Mouse (Mus musculus) limb, embryonic 14.5 days (tissue): ENCODE data around the gene Susd3. TPM values are rescaled to one million over a fixed set of nuclear protein-coding genes. Genes with fewer than 3 reads are reported as not detected.

ENCODE experiments used
- ATAC-seq: fragments of 200-750 bp; cut with Nextera tagmentation; 2 replicates; pipeline ENCODE4 v1.8.0; 2017; ENCODE audit warnings: low read depth, moderate number of reproducible peaks, moderate TSS enrichment; ENCODE audit not compliant: low FRiP score
- DNase-seq: peaks from one replicate; pipeline ENCODE4 v3.0.0-alpha.2; 2015; ENCODE audit warnings: low spot score
- H3K27ac ChIP-seq: fragments of 300-500 bp; sonication (generic); replicated peaks from 2 replicates; pipeline ENCODE4 v1.5.1; 2014; ENCODE audit warnings: low read depth, mild to moderate bottlenecking, low read length, moderate library complexity, mixed read lengths
- H3K27me3 ChIP-seq: fragments of 300-500 bp; sonication (generic); 2 replicates; pipeline ENCODE4 v1.6.1; 2014; ENCODE audit warnings: low read length, mixed read lengths; ENCODE audit not compliant: control insufficient read depth, insufficient read depth
- H3K36me3 ChIP-seq: fragments of 300-500 bp; sonication (generic); 2 replicates; pipeline ENCODE4 v1.6.1; 2014; ENCODE audit warnings: mild to moderate bottlenecking, low read length, moderate library complexity, mixed read lengths; ENCODE audit not compliant: control insufficient read depth, insufficient read depth
- H3K4me1 ChIP-seq: fragments of 300-500 bp; sonication (generic); 2 replicates; pipeline ENCODE4 v1.6.1; 2014; ENCODE audit warnings: antibody characterized with exemption, low read length, mixed read lengths; ENCODE audit not compliant: control insufficient read depth, insufficient read depth
- H3K4me2 ChIP-seq: fragments of 300-500 bp; sonication (generic); replicated peaks from 2 replicates; pipeline ENCODE4 v1.6.1; 2014; ENCODE audit warnings: low read depth, mild to moderate bottlenecking, low read length, moderate library complexity; ENCODE audit not compliant: severe bottlenecking
- H3K4me3 ChIP-seq: fragments of 300-500 bp; sonication (generic); replicated peaks from 2 replicates; pipeline ENCODE4 v1.5.1; 2014; ENCODE audit warnings: low read length
- H3K9ac ChIP-seq: fragments of 300-500 bp; sonication (generic); 2 replicates; pipeline ENCODE4 v1.6.1; 2014; ENCODE audit warnings: mild to moderate bottlenecking, low read depth, low read length, moderate library complexity; ENCODE audit not compliant: severe bottlenecking
- H3K9me3 ChIP-seq: fragments of 300-500 bp; sonication (generic); 2 replicates; pipeline ENCODE4 v1.6.1; 2016; ENCODE audit warnings: low read length; ENCODE audit not compliant: control insufficient read depth
- POLR2A ChIP-seq: fragments of 200-500 bp; IDR thresholded peaks from 2 replicates; pipeline ENCODE4 v1.8.0; 2012; ENCODE audit warnings: inconsistent platforms, mild to moderate bottlenecking, moderate library complexity, borderline replicate concordance; ENCODE audit not compliant: insufficient read depth, insufficient read length; ENCODE audit errors: extremely low read depth
- WGBS: fragments of 180-500 bp; shearing (Covaris S2); extraction: QIAGEN DNeasy Blood & Tissue Kit; methylation state at CpG from one replicate; pipeline ENCODE4 v1.1.7; 2014; 5-methylcytosine and 5-hydroxymethylcytosine counted together
- polyA plus RNA-seq, 2 experiments: library from polyadenylated mRNA; depleted of rRNA in 1 of 2; stranded (reverse) in 1 of 2; unstranded in 1 of 2; fragments of >200 nt; fragmentation: Nextera tagmentation in 1 of 2; extraction: Ambion mirVana in 1 of 2; gene quantifications; 2 replicates each; pipeline versions ENCODE4 v1.2.1 to v1.2.3; 2012 to 2014

Susd3 gene
- polyA plus RNA-seq, 2 experiments: 2.2 to 2.6 TPM

- no peak for TF ChIP-seq POLR2A
- H3K9me3 ChIP-seq: no peaks in the 10 kb centered on the region
- no peak for DNase-seq
- no peak overlapping the region for H3K4me3 ChIP-seq
- ATAC-seq: no peak
- 86% methylated on average over 7 of the region's 7 CpGs for WGBS
- no peak overlapping the region for H3K4me2 ChIP-seq
- H3K4me1 ChIP-seq: no peaks in the 10 kb centered on the region
- H3K27ac ChIP-seq: no peak overlapping the region
- peaks cover 36% of the 10 kb centered on the region for H3K36me3 ChIP-seq
- H3K9ac ChIP-seq: no peak overlapping the region
- H3K27me3 ChIP-seq: no peaks in the 10 kb centered on the region
Observed at GRCm38 (mm10) chr13:49202556-49202955, 46.0 kb downstream of the Susd3 start.

DNA sequence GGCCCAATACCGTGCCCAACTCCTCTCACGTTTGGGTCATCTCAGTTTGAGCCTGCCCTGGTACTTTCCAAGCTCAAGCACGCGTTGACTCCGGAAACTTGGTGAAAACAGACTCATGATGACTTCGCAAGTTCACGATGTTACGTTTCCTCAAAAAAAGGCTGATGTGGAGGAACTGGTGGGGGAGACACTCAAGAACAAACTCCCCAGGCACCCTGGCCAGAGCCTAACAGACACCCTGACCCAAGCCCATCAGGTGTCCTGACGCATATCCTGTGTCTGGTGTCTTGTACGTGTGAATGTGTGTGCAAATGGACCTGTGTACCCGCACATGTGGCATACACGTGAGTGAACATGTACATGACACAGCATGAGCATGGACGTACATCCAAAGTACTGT, 47.8 kb downstream of the Susd3 start:
- ATAC-seq: no peak
- WGBS: 89% methylated on average over 13 of the region's 13 CpGs
- Histone ChIP-seq H3K27ac (no peak overlapping the region), H3K27me3 (no peaks in the 10 kb centered on the region), H3K9me3 (no peaks in the 10 kb centered on the region), H3K9ac (no peak overlapping the region), H3K4me2 (no peak overlapping the region), H3K4me1 (no peaks in the 10 kb centered on the region), H3K36me3 (peaks cover 36% of the 10 kb centered on the region), H3K4me3 (no peak overlapping the region)
- DNase-seq: no peak
- TF ChIP-seq POLR2A: no peak

DNA sequence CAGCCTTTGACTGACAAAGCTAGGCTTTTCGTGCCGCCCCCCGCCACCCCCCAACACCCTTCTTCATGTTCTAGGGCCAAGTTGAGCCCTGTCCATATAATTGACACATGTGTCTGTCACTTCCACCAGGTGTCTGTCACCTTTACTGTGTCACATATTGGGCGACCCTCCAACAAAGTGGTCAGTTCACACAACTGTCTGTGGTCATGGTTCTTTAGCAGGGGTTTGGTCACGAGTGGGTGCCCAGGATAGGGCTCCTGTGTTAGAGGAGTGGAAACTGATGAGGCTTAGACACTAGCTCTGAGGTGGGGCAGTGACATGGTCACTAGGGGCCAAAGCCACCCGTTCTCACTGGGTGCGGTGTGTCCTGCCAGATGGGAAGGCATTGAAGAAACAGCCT, 48.6 kb downstream of the Susd3 start:
- ATAC-seq: no peak

DNA sequence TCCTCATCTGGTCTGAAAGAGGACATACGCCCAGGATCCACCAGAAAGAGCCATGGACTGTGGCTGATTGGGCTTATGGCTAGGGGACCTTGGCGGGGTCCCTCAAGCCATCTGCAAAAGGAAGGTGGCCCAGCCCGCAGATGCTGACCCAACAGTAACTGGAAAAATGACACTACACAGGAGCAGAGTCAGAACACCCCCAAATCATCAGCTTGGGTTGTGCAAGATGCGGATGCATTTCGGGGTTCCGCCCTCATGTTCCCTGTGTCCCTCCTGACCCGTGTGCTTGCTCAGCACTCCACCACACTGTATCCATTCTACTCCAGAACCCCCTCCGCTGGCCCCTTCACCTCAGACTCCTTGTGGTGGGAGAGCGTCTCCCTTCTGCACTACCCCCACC, 49.8 kb downstream of the Susd3 start:
- H3K4me2 ChIP-seq: no peak overlapping the region
- no peak overlapping the region for H3K9ac ChIP-seq
- no peak for DNase-seq
- H3K4me3 ChIP-seq: no peak overlapping the region
- TF ChIP-seq POLR2A: no peak
- ATAC-seq: no peak
- no peaks in the 10 kb centered on the region for H3K4me1 ChIP-seq
- H3K9me3 ChIP-seq: no peaks in the 10 kb centered on the region
- H3K27me3 ChIP-seq: no peaks in the 10 kb centered on the region
- WGBS: 89% methylated on average over 9 of the region's 9 CpGs
- H3K36me3 ChIP-seq: peaks cover 29% of the 10 kb centered on the region
- H3K27ac ChIP-seq: no peak overlapping the region

More for the DNA sequence above, 48.6 kb downstream of the Susd3 start:
- Histone ChIP-seq H3K9me3 (no peaks in the 10 kb centered on the region), H3K27me3 (no peaks in the 10 kb centered on the region), H3K9ac (no peak overlapping the region), H3K4me3 (no peak overlapping the region), H3K4me1 (no peaks in the 10 kb centered on the region), H3K27ac (no peak overlapping the region), H3K4me2 (no peak overlapping the region), H3K36me3 (peaks cover 36% of the 10 kb centered on the region)
- DNase-seq: no peak
- TF ChIP-seq POLR2A: no peak
- 91% methylated on average over 7 of the region's 7 CpGs for WGBS

- no peak overlapping the region for H3K27ac ChIP-seq
- ATAC-seq: no peak
- H3K4me3 ChIP-seq: no peak overlapping the region
- no peak overlapping the region for H3K9ac ChIP-seq
- DNase-seq: no peak
- TF ChIP-seq POLR2A: no peak
- H3K4me1 ChIP-seq: no peaks in the 10 kb centered on the region
- no peak overlapping the region for H3K4me2 ChIP-seq
- H3K9me3 ChIP-seq: no peaks in the 10 kb centered on the region
- H3K27me3 ChIP-seq: no peaks in the 10 kb centered on the region
- peaks cover 13% of the 10 kb centered on the region for H3K36me3 ChIP-seq
- WGBS: 74% methylated on average over 6 of the region's 6 CpGs
Observed at GRCm38 (mm10) chr13:49196766-49197165, 51.7 kb downstream of the Susd3 start.

- Histone ChIP-seq H3K27ac (no peak overlapping the region), H3K27me3 (no peaks in the 10 kb centered on the region), H3K4me1 (peaks cover 2% of the 10 kb centered on the region; the same call in 1 of the 2 replicates), H3K9ac (no peak overlapping the region), H3K36me3 (peaks cover 13% of the 10 kb centered on the region), H3K9me3 (no peaks in the 10 kb centered on the region), H3K4me3 (no peak overlapping the region), H3K4me2 (no peak overlapping the region)
- TF ChIP-seq POLR2A: no peak
- ATAC-seq (no peak), DNase-seq (no peak)
- WGBS: 76% methylated on average over 5 of the region's 5 CpGs
Observed at GRCm38 (mm10) chr13:49196211-49196610, 52.3 kb downstream of the Susd3 start.
